Mouse (Mus musculus): ENCODE results near the gene Hoxb6. TPM values are rescaled to one million over a fixed set of nuclear protein-coding genes. Genes with fewer than 3 reads are reported as not detected.
A peak's percentile ranks its signal among the peaks of the same experiment; 100 is the strongest.

The Hoxb6 gene
- polyA plus RNA-seq, 1 experiment from 2014 or later = 0.73 TPM

GRCm38 (mm10) chr11:96280399-96281378 is 11.6 kb upstream of the Hoxb6 start:
- WGBS = 6% methylated on average over 8 of the region's 8 CpGs
- Histone ChIP-seq H3K9me3 (replicated peaks; ENCODE audit: control insufficient read depth, low read length) (no peaks in the 10 kb centered on the region), H3K27ac (replicated peaks; ENCODE audit: low read depth, low read length) (no peak overlapping the region), H3K4me2 (ENCODE audit: low read depth, low read length) (no peak overlapping the region), H3K9ac (replicated peaks; ENCODE audit: low read length) (no peak overlapping the region), H3K4me1 (ENCODE audit: control insufficient read depth, insufficient read depth, low read length) (no peaks in the 10 kb centered on the region), H3K4me3 (ENCODE audit: low read depth, low read length) (no peak overlapping the region), H3K27me3 (ENCODE audit: control insufficient read depth, insufficient read depth, low read length) (peaks cover 91% of the 10 kb centered on the region), H3K36me3 (replicated peaks; ENCODE audit: control insufficient read depth, insufficient read depth, low read depth, low read length) (no peaks in the 10 kb centered on the region; the same call in 1 of the 2 replicates)
- DNase-seq (ENCODE audit: low spot score) (no peak), ATAC-seq (replicated peaks; ENCODE audit: insufficient number of reproducible peaks, low FRiP score, low TSS enrichment, low read depth) (no peak)

GRCm38 (mm10) chr11:96281396-96281795 is 10.9 kb upstream of the Hoxb6 start:
- Histone ChIP-seq H3K4me2 (ENCODE audit: low read depth, low read length) (no peak overlapping the region), H3K4me1 (ENCODE audit: control insufficient read depth, insufficient read depth, low read length) (no peaks in the 10 kb centered on the region), H3K4me3 (ENCODE audit: low read depth, low read length) (no peak overlapping the region), H3K9ac (replicated peaks; ENCODE audit: low read length) (no peak overlapping the region; the same call in 1 of the 2 replicates), H3K9me3 (replicated peaks; ENCODE audit: control insufficient read depth, low read length) (no peaks in the 10 kb centered on the region), H3K36me3 (replicated peaks; ENCODE audit: control insufficient read depth, insufficient read depth, low read depth, low read length) (no peaks in the 10 kb centered on the region; the same call in 1 of the 2 replicates), H3K27ac (replicated peaks; ENCODE audit: low read depth, low read length) (no peak overlapping the region), H3K27me3 (ENCODE audit: control insufficient read depth, insufficient read depth, low read length) (peaks cover 91% of the 10 kb centered on the region)
- WGBS = 4% methylated on average over 18 of the region's 18 CpGs
- DNase-seq (ENCODE audit: low spot score) (no peak), ATAC-seq (replicated peaks; ENCODE audit: insufficient number of reproducible peaks, low FRiP score, low TSS enrichment, low read depth) (no peak)

- 1% methylated on average over 27 of the region's 27 CpGs for WGBS
- no peak for ATAC-seq (replicated peaks; ENCODE audit: insufficient number of reproducible peaks, low FRiP score, low TSS enrichment, low read depth)
- Histone ChIP-seq H3K9me3 (replicated peaks; ENCODE audit: control insufficient read depth, low read length) (no peaks in the 10 kb centered on the region), H3K27me3 (ENCODE audit: control insufficient read depth, insufficient read depth, low read length) (peaks cover 91% of the 10 kb centered on the region), H3K4me1 (ENCODE audit: control insufficient read depth, insufficient read depth, low read length) (no peaks in the 10 kb centered on the region), H3K27ac (replicated peaks; ENCODE audit: low read depth, low read length) (no peak within 1 kb of the TSS), H3K9ac (replicated peaks; ENCODE audit: low read length) (no peak within 1 kb of the TSS; the same call in 1 of the 2 replicates), H3K36me3 (replicated peaks; ENCODE audit: control insufficient read depth, insufficient read depth, low read depth, low read length) (no peaks in the 10 kb centered on the region; the same call in 1 of the 2 replicates), H3K4me2 (ENCODE audit: low read depth, low read length) (no peak within 1 kb of the TSS), H3K4me3 (ENCODE audit: low read depth, low read length) (no peak within 1 kb of the TSS)
- DNase-seq (ENCODE audit: low spot score) = no peak
Observed at GRCm38 (mm10) chr11:96281855-96282570, 10.3 kb upstream of the Hoxb6 start, which contains the start of gene Hoxb8. TSS of gene Hoxb8 (plus strand) at chr11:96281905.

GRCm38 (mm10) chr11:96282795-96283430 is 9.4 kb upstream of the Hoxb6 start:
- no peaks in the 10 kb centered on the region for H3K9me3 ChIP-seq (replicated peaks; ENCODE audit: control insufficient read depth, low read length)
- under 1% methylated on average over 49 of the region's 49 CpGs for WGBS
- ATAC-seq (replicated peaks; ENCODE audit: insufficient number of reproducible peaks, low FRiP score, low TSS enrichment, low read depth) (no peak), DNase-seq (ENCODE audit: low spot score) (no peak)
- no peaks in the 10 kb centered on the region for H3K4me1 ChIP-seq (ENCODE audit: control insufficient read depth, insufficient read depth, low read length)
- no peaks in the 10 kb centered on the region; the same call in 1 of the 2 replicates for H3K36me3 ChIP-seq (replicated peaks; ENCODE audit: control insufficient read depth, insufficient read depth, low read depth, low read length)
- H3K4me3 ChIP-seq (ENCODE audit: low read depth, low read length) = no peak overlapping the region
- H3K27me3 ChIP-seq (ENCODE audit: control insufficient read depth, insufficient read depth, low read length) = peaks cover 91% of the 10 kb centered on the region
- no peak overlapping the region for H3K27ac ChIP-seq (replicated peaks; ENCODE audit: low read depth, low read length)
- no peak overlapping the region for H3K4me2 ChIP-seq (ENCODE audit: low read depth, low read length)
- H3K9ac ChIP-seq (replicated peaks; ENCODE audit: low read length) = no peak overlapping the region

- DNase-seq (ENCODE audit: low spot score) = peak; percentile 60
- Histone ChIP-seq H3K9ac (replicated peaks; ENCODE audit: low read length) (no peak overlapping the region), H3K4me3 (ENCODE audit: low read depth, low read length) (no peak overlapping the region), H3K4me1 (ENCODE audit: control insufficient read depth, insufficient read depth, low read length) (no peaks in the 10 kb centered on the region), H3K4me2 (ENCODE audit: low read depth, low read length) (0 out of 2 replicates have a peak overlapping the region, but pooled peaks have one; percentile 1), H3K27ac (replicated peaks; ENCODE audit: low read depth, low read length) (no peak overlapping the region), H3K36me3 (replicated peaks; ENCODE audit: control insufficient read depth, insufficient read depth, low read depth, low read length) (no peaks in the 10 kb centered on the region; the same call in 1 of the 2 replicates), H3K9me3 (replicated peaks; ENCODE audit: control insufficient read depth, low read length) (no peaks in the 10 kb centered on the region), H3K27me3 (ENCODE audit: control insufficient read depth, insufficient read depth, low read length) (peaks cover 91% of the 10 kb centered on the region)
- ATAC-seq (replicated peaks; ENCODE audit: insufficient number of reproducible peaks, low FRiP score, low TSS enrichment, low read depth) = no peak
- under 1% methylated on average over 49 of the region's 49 CpGs for WGBS
Observed at GRCm38 (mm10) chr11:96284041-96284749, 8.1 kb upstream of the Hoxb6 start.

- H3K36me3 ChIP-seq (replicated peaks; ENCODE audit: control insufficient read depth, insufficient read depth, low read depth, low read length) = no peaks in the 10 kb centered on the region; the same call in 1 of the 2 replicates
- no peaks in the 10 kb centered on the region for H3K9me3 ChIP-seq (replicated peaks; ENCODE audit: control insufficient read depth, low read length)
- no peak overlapping the region for H3K4me3 ChIP-seq (ENCODE audit: low read depth, low read length)
- H3K4me1 ChIP-seq (ENCODE audit: control insufficient read depth, insufficient read depth, low read length) = no peaks in the 10 kb centered on the region
- under 1% methylated on average over 33 of the region's 37 CpGs for WGBS
- no peak overlapping the region for H3K27ac ChIP-seq (replicated peaks; ENCODE audit: low read depth, low read length)
- no peak for ATAC-seq (replicated peaks; ENCODE audit: insufficient number of reproducible peaks, low FRiP score, low TSS enrichment, low read depth)
- no peak overlapping the region for H3K4me2 ChIP-seq (ENCODE audit: low read depth, low read length)
- no peak for DNase-seq (ENCODE audit: low spot score)
- peaks cover 91% of the 10 kb centered on the region for H3K27me3 ChIP-seq (ENCODE audit: control insufficient read depth, insufficient read depth, low read length)
- no peak overlapping the region for H3K9ac ChIP-seq (replicated peaks; ENCODE audit: low read length)
Observed at GRCm38 (mm10) chr11:96284774-96285734, 7.2 kb upstream of the Hoxb6 start.

Data from embryonic facial prominence, embryonic 11.5 days (tissue).